Mouse (Mus musculus) forebrain, postnatal 0 days (tissue): ENCODE measurements around the gene 1520401A03Rik. TPM values are rescaled to one million over a fixed set of nuclear protein-coding genes. Genes with fewer than 3 reads are reported as not detected.

Experiments used
- ATAC-seq: fragments of 200-750 bp; cut with Nextera tagmentation; 2 replicates; pipeline ENCODE4 v1.8.0; 2017; ENCODE audit warnings: mild to moderate bottlenecking, moderate library complexity
- DNase-seq: peaks from one replicate; pipeline ENCODE4 v3.0.0-alpha.2; 2015
- H3K27ac ChIP-seq: fragments of 300-500 bp; sonication (generic); 2 replicates; pipeline ENCODE4 v1.5.1; 2014; ENCODE audit warnings: low read depth, mild to moderate bottlenecking, antibody characterized with exemption, low read length, moderate library complexity, mixed read lengths
- H3K27me3 ChIP-seq: fragments of 300-500 bp; sonication (generic); 2 replicates; pipeline ENCODE4 v1.6.1; 2014; ENCODE audit warnings: mild to moderate bottlenecking, low read length, mixed read lengths; ENCODE audit not compliant: insufficient read depth
- H3K36me3 ChIP-seq: fragments of 300-500 bp; sonication (generic); 2 replicates; pipeline ENCODE4 v1.6.1; 2014; ENCODE audit warnings: mild to moderate bottlenecking, moderate library complexity; ENCODE audit not compliant: insufficient read depth
- H3K4me1 ChIP-seq: fragments of 300-500 bp; sonication (generic); 2 replicates; pipeline ENCODE4 v1.6.1; 2014; ENCODE audit warnings: antibody characterized with exemption; ENCODE audit not compliant: insufficient read depth
- H3K4me2 ChIP-seq: fragments of 300-500 bp; sonication (generic); 2 replicates; pipeline ENCODE4 v1.6.1; 2014; ENCODE audit warnings: low read depth, mild to moderate bottlenecking, moderate library complexity
- H3K4me3 ChIP-seq: fragments of 300-500 bp; sonication (generic); 2 replicates; pipeline ENCODE4 v1.5.1; 2014; ENCODE audit warnings: low read depth, low read length, mixed read lengths
- H3K9ac ChIP-seq: fragments of 300-500 bp; sonication (generic); 2 replicates; pipeline ENCODE4 v1.6.1; 2014; ENCODE audit warnings: mild to moderate bottlenecking
- H3K9me3 ChIP-seq: fragments of 300-500 bp; sonication (generic); 2 replicates; pipeline ENCODE4 v1.6.1; 2016; ENCODE audit warnings: low read length
- CTCF ChIP-seq: sonication (generic); IDR thresholded peaks from 2 replicates; pipeline ENCODE4 v1.5.1; 2016; ENCODE audit warnings: antibody characterized with exemption, control low read depth, low read depth
- WGBS: fragments of 180-500 bp; shearing (Covaris S2); extraction: QIAGEN DNeasy Blood & Tissue Kit; methylation state at CpG from one replicate; pipeline ENCODE4 v1.1.7; 2014; 5-methylcytosine and 5-hydroxymethylcytosine counted together
- polyA plus RNA-seq: library from polyadenylated mRNA; unstranded; fragments of >200 nt; fragmentation: Nextera tagmentation; extraction: Ambion mirVana; gene quantifications from 2 replicates; pipeline ENCODE4 v1.2.1, GENCODE M21; 2015
- total RNA-seq: library from RNA; depleted of rRNA; stranded (reverse); fragments of >200 nt; gene quantifications from 2 replicates; pipeline ENCODE4 v1.2.3, GENCODE M21; 2014

The 1520401A03Rik gene
- total and polyA plus RNA-seq, 2 experiments from 2014 or later = not detected

GRCm38 (mm10) chr17:23676473-23677031 lies 46.0 kb downstream of the 1520401A03Rik start:
- under 1% methylated on average over 37 of the region's 37 CpGs for WGBS
- ATAC-seq (no peak), DNase-seq (no peak)
- peak overlapping the region; percentile 70 for H3K4me2 ChIP-seq
- H3K36me3 ChIP-seq = no peaks in the 10 kb centered on the region
- H3K27me3 ChIP-seq = peaks cover 30% of the 10 kb centered on the region
- H3K4me3 ChIP-seq = peak overlapping the region; percentile 39
- peaks cover 18% of the 10 kb centered on the region; the same call in 1 of the 2 replicates for H3K4me1 ChIP-seq
- peak overlapping the region; percentile 23; the same call in 1 of the 2 replicates for H3K9ac ChIP-seq
- no peak overlapping the region for H3K27ac ChIP-seq
- TF ChIP-seq CTCF = no peak
- H3K9me3 ChIP-seq = no peaks in the 10 kb centered on the region

DNA sequence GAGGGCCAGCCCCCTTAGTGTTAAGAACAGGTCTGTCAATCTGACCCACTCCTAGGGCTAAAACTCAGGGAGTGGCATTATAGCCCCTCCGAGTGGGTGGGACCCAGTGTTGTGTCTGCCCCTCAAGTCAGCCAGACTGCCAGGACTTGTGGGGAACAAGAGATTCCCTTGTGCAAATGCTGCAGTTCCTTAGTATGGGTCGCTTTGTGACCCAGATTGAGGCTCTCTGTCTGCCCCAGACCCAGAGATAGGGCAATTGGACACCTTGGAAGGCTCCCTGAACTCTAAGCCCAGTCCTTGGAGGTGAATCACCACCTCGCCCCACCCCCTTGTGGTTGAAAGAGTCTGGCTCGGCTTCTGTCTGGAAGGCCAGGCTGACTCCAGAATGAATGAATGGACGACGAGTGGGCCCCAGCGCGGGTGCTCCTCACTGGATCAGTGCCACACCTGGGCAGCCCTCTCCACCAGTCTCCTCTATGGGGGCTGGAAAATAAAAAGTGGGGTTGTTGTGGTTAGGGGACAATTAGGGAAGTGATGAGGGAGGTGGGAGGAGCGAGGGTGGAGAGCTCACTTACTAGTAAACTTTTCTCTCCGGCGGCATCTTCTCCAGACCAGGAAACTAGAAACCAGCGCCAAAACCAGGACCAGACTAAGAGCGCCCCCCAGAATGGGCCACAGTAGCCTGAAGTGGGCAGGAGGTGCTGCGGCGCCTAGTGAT lies 46.9 kb downstream of the 1520401A03Rik start:
- H3K9ac ChIP-seq = no peak overlapping the region
- no peak for DNase-seq
- TF ChIP-seq CTCF = no peak
- H3K4me1 ChIP-seq = peaks cover 18% of the 10 kb centered on the region; the same call in 1 of the 2 replicates
- no peaks in the 10 kb centered on the region for H3K36me3 ChIP-seq
- no peak overlapping the region for H3K27ac ChIP-seq
- H3K27me3 ChIP-seq = peaks cover 24% of the 10 kb centered on the region
- ATAC-seq = no peak
- 14% methylated on average over 15 of the region's 15 CpGs for WGBS
- H3K4me2 ChIP-seq = peak overlapping the region; percentile 70
- H3K9me3 ChIP-seq = no peaks in the 10 kb centered on the region
- no peak overlapping the region for H3K4me3 ChIP-seq

DNA sequence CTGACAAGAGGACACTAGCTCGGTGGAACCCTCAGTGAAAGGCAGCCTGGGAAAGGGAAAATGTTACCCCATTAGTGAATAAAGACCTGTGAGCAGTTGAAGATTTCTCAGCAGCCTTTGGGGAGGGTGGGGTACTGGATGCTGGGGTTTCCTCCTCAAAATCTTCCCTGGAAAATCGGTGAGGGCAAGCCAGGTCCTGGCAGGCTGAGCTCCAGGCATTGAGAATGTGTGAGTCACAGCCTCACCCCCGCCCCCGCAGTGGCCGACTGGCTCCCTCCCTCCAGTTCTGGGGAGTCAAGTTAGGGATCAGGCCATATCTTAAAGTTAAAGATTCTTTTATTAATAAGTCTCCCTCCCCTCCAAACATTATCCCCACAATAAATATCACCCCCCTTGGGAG lies 47.5 kb downstream of the 1520401A03Rik start:
- ATAC-seq (no peak), DNase-seq (no peak)
- Histone ChIP-seq H3K4me2 (peak overlapping the region; percentile 85; the same call in 1 of the 2 replicates), H3K9me3 (no peaks in the 10 kb centered on the region), H3K4me3 (no peak overlapping the region), H3K27me3 (peaks cover 18% of the 10 kb centered on the region), H3K9ac (no peak overlapping the region), H3K4me1 (peaks cover 18% of the 10 kb centered on the region; the same call in 1 of the 2 replicates), H3K27ac (no peak overlapping the region), H3K36me3 (0 out of 2 replicates have a peak, but pooled peaks cover under 1% of the 10 kb centered on the region)
- TF ChIP-seq CTCF = no peak
- WGBS = 39% methylated on average over 5 of the region's 5 CpGs

GRCm38 (mm10) chr17:23674271-23674952 lies 48.2 kb downstream of the 1520401A03Rik start:
- ATAC-seq (no peak), DNase-seq (no peak)
- Histone ChIP-seq H3K36me3 (0 out of 2 replicates have a peak, but pooled peaks cover 6% of the 10 kb centered on the region), H3K27me3 (peaks cover 11% of the 10 kb centered on the region; the same call in 1 of the 2 replicates), H3K4me3 (peak overlapping the region; percentile 71), H3K4me1 (peaks cover 18% of the 10 kb centered on the region; the same call in 1 of the 2 replicates), H3K4me2 (peak overlapping the region; percentile 85), H3K27ac (no peak overlapping the region), H3K9me3 (no peaks in the 10 kb centered on the region), H3K9ac (peak overlapping the region; percentile 72; the same call in 1 of the 2 replicates)
- TF ChIP-seq CTCF = no peak
- WGBS = 38% methylated on average over 9 of the region's 9 CpGs

- ATAC-seq = peak; percentile 98
- TF ChIP-seq CTCF = no peak
- WGBS = under 1% methylated on average over 45 of the region's 45 CpGs
These were observed 49.0 kb downstream of the 1520401A03Rik start, which contains the start of the genes Hcfc1r1 and Thoc6 for GRCm38 (mm10) chr17:23673424-23674073. Gene Hcfc1r1, plus strand, starts transcription at chr17:23673596. Gene Thoc6, minus strand, starts transcription at chr17:23673882.

GRCm38 (mm10) chr17:23672761-23673160 lies 49.8 kb downstream of the 1520401A03Rik start:
- Histone ChIP-seq H3K4me1 (peaks cover 18% of the 10 kb centered on the region; the same call in 1 of the 2 replicates), H3K4me2 (peak overlapping the region; percentile 85), H3K27ac (no peak overlapping the region), H3K36me3 (peaks cover 15% of the 10 kb centered on the region), H3K9ac (peak overlapping the region; percentile 72; the same call in 1 of the 2 replicates), H3K27me3 (0 out of 2 replicates have a peak, but pooled peaks cover 3% of the 10 kb centered on the region), H3K4me3 (peak overlapping the region; percentile 71), H3K9me3 (no peaks in the 10 kb centered on the region)
- TF ChIP-seq CTCF = no peak; the same call in 1 of the 2 replicates
- WGBS = 71% methylated on average over 3 of the region's 3 CpGs
- no peak for ATAC-seq
- DNase-seq = no peak

More at GRCm38 (mm10) chr17:23673424-23674073, 49.0 kb downstream of the 1520401A03Rik start, which contains the start of the genes Hcfc1r1 and Thoc6:
- H3K9me3 ChIP-seq = no peaks in the 10 kb centered on the region
- H3K36me3 ChIP-seq = peaks cover 14% of the 10 kb centered on the region; the same call in 1 of the 2 replicates
- H3K4me1 ChIP-seq = peaks cover 18% of the 10 kb centered on the region; the same call in 1 of the 2 replicates
- peak within 1 kb of the TSS; percentile 85 for H3K4me2 ChIP-seq
- peak within 1 kb of the TSS; percentile 72 for H3K9ac ChIP-seq
- DNase-seq = peak; percentile 97
- peak within 1 kb of the TSS; percentile 85 for H3K27ac ChIP-seq
- 0 out of 2 replicates have a peak, but pooled peaks cover 3% of the 10 kb centered on the region for H3K27me3 ChIP-seq
- peak within 1 kb of the TSS; percentile 71 for H3K4me3 ChIP-seq
